Mouse (Mus musculus): Measurements from ENCODE around the gene Gps1. TPM values are rescaled to one million over a fixed set of nuclear protein-coding genes. Genes with fewer than 3 reads are reported as not detected.

The Gps1 gene
- polyA plus RNA-seq, 1 experiment = 84.7 TPM

GRCm38 (mm10) chr11:120779876-120780275 is 4.2 kb upstream of the Gps1 start:
- no peak for TF ChIP-seq GATA1 (IDR thresholded peaks at IDR 0.05; ENCODE audit: low read length)

GRCm38 (mm10) chr11:120783426-120784063 is 527 bp upstream of the Gps1 start:
- TF ChIP-seq GATA1 (IDR thresholded peaks at IDR 0.05; ENCODE audit: low read length) = no peak

- no peak for TF ChIP-seq GATA1 (IDR thresholded peaks at IDR 0.05; ENCODE audit: low read length)
These were observed 1.1 kb downstream of the Gps1 start for GRCm38 (mm10) chr11:120785145-120785544.

- no peak for TF ChIP-seq GATA1 (IDR thresholded peaks at IDR 0.05; ENCODE audit: low read length)
These were observed 5.3 kb downstream of the Gps1 start for GRCm38 (mm10) chr11:120789355-120789754.

GRCm38 (mm10) chr11:120789810-120790209 is 5.7 kb downstream of the Gps1 start:
- no peak for TF ChIP-seq GATA1 (IDR thresholded peaks at IDR 0.05; ENCODE audit: low read length)

GRCm38 (mm10) chr11:120792652-120793051 is 8.6 kb downstream of the Gps1 start:
- TF ChIP-seq GATA1 (IDR thresholded peaks at IDR 0.05; ENCODE audit: low read length) = no peak

- no peak for TF ChIP-seq GATA1 (IDR thresholded peaks at IDR 0.05; ENCODE audit: low read length)
These were observed 11.9 kb downstream of the Gps1 start, which contains the start of gene Dus1l for GRCm38 (mm10) chr11:120795756-120796613. TSS of gene Dus1l (minus strand) at chr11:120796403.

DNA sequence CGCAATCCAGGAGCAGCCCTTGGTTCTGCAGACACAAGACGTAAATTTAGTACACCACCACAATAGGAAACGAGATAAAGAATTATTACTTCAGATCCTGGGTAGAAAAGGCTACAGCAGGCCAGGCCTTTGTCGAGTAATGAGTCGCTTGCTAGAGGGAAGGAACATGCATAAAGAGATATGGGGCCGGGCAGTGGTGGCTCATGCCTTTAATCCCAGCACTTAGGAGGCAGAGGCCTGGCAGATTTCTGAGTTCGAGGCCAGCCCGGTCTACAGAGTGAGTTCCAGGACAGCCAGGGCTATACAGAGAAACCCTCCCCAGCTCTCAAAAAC is 12.5 kb downstream of the Gps1 start:
- TF ChIP-seq GATA1 (IDR thresholded peaks at IDR 0.05; ENCODE audit: low read length) = no peak

GRCm38 (mm10) chr11:120798244-120798643 is 14.2 kb downstream of the Gps1 start:
- no peak for TF ChIP-seq GATA1 (IDR thresholded peaks at IDR 0.05; ENCODE audit: low read length)

DNA sequence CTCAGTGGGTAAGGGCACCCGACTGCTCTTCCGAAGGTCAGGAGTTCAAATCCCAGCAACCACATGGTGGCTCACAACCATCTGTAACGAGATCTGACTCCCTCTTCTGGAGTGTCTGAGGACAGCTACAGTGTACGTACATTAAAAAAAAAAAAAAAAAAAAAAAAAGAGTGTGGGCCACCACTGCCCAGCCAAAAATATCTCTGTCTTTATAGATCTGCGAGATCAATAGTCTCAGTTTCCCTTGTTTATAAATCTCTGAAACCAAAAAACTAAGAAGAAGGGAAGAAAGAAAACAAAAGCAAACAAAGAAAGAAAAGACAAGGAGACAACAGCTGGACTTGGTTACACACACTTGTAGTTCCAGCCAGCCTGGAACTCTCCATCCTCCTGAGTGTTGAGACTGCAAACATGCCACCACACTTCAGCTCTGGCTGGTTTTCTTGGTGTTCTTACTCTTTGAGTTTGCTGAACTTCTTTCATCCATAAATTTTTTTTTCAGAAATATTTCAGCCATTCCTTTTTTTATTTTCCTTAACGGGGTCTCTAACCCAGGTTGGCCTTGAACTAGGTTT is 15.3 kb downstream of the Gps1 start:
- TF ChIP-seq GATA1 (IDR thresholded peaks at IDR 0.05; ENCODE audit: low read length) = no peak

- TF ChIP-seq GATA1 (IDR thresholded peaks at IDR 0.05; ENCODE audit: low read length) = no peak
These were observed 16.2 kb downstream of the Gps1 start for GRCm38 (mm10) chr11:120800061-120800904.

GRCm38 (mm10) chr11:120804274-120804673 is 20.2 kb downstream of the Gps1 start:
- no peak for TF ChIP-seq GATA1 (IDR thresholded peaks at IDR 0.05; ENCODE audit: low read length)

- no peak for TF ChIP-seq GATA1 (IDR thresholded peaks at IDR 0.05; ENCODE audit: low read length)
These were observed 20.7 kb downstream of the Gps1 start for GRCm38 (mm10) chr11:120804769-120805168.

DNA sequence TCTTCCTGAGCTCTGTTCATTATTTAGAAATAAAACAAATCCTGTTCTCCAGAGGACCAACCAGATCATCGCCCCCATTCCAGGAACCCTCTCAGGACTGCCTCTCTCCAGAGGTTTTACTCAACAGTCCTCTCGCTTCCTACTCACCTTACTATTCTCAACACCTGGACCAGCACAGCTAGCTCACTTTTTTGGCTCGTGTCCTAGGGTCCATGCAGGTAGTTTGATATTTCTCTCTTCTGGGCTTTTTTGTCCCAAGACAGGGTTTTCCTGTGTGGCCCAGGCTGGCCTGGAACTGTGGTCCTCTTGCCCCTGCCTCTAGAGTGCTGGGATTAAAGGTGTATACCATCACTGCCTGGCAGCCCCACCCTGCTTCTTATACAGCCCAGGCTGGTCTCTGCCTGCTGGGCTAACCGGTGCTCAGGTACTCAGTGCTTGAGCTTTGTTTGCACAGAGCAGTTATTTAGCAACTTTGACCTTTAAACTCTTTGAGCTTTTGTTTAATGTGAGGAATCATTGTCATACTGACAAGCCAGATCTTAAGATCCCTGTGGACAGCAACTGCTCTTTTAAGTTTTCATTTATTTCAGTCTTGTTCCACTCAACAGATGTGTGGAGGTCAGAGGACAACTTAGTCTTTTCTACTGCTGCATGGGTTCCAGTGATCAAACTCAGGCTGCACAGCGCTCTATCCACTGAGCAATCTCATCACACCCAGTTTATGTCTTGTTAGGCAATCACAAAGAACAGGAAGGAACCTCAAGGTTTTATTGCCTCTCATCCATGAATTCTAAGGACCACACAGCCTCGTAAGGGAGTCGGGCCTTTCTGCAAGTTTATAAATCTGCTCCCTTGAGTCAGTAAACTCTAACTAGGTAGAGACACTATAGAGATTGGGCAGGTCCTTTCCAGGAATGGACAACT is 21.6 kb downstream of the Gps1 start:
- no peak for TF ChIP-seq GATA1 (IDR thresholded peaks at IDR 0.05; ENCODE audit: low read length)

- no peak for TF ChIP-seq GATA1 (IDR thresholded peaks at IDR 0.05; ENCODE audit: low read length)
These were observed 23.9 kb downstream of the Gps1 start for GRCm38 (mm10) chr11:120808010-120808409.
